Mouse (Mus musculus): ENCODE results near the gene Artn. TPM values are rescaled to one million over a fixed set of nuclear protein-coding genes. Genes with fewer than 3 reads are reported as not detected.
A peak's percentile ranks its signal among the peaks of the same experiment; 100 is the strongest.

Artn gene
- polyA plus RNA-seq, 1 experiment from 2014 or later: 2.8 TPM

GRCm38 (mm10) chr4:117917847-117918246, 11.7 kb downstream of the Artn start:
- Histone ChIP-seq H3K36me3 (ENCODE audit: insufficient read depth, low read length) (no peaks in the 10 kb centered on the region), H3K4me3 (replicated peaks; ENCODE audit: low read depth, low read length) (no peak overlapping the region), H3K4me2 (ENCODE audit: low read length) (no peak overlapping the region), H3K9ac (ENCODE audit: low read depth, low read length) (no peak overlapping the region), H3K9me3 (replicated peaks; ENCODE audit: low read length) (no peaks in the 10 kb centered on the region), H3K4me1 (replicated peaks; ENCODE audit: insufficient read depth, low read length) (peaks cover 14% of the 10 kb centered on the region), H3K27ac (no peak overlapping the region), H3K27me3 (ENCODE audit: insufficient read depth, low read length) (no peaks in the 10 kb centered on the region)
- DNase-seq (ENCODE audit: low spot score) (no peak), ATAC-seq (replicated peaks; ENCODE audit: low FRiP score, low read depth) (no peak)
- WGBS: 94% methylated on average over 4 of the region's 4 CpGs
- TF ChIP-seq CTCF (IDR thresholded peaks at IDR 0.05; ENCODE audit: low read depth): no peak

DNA sequence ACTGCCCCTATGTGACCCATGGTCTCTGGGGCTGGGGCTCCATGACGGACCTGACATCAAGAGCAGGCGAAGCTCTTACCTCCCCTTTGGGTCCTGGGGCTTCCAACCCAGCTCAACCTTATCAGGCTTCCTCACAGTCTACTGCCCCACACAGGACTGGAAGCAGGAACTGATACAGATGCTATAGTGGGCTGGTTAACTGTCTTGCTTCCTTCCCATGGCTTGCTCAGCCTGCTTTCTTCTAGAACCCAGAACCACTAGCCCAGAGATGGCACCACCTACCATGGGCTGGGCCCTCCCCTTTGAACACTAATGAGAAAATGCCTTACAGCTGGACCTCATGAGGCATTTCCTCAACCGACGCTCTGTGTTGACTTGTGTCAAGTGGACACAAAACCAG, 12.2 kb downstream of the Artn start:
- H3K27ac ChIP-seq: no peak overlapping the region
- 88% methylated on average over 4 of the region's 4 CpGs for WGBS
- DNase-seq (ENCODE audit: low spot score) (no peak), ATAC-seq (replicated peaks; ENCODE audit: low FRiP score, low read depth) (no peak)
- H3K36me3 ChIP-seq (ENCODE audit: insufficient read depth, low read length): no peaks in the 10 kb centered on the region
- H3K4me2 ChIP-seq (ENCODE audit: low read length): no peak overlapping the region
- no peaks in the 10 kb centered on the region for H3K9me3 ChIP-seq (replicated peaks; ENCODE audit: low read length)
- H3K27me3 ChIP-seq (ENCODE audit: insufficient read depth, low read length): no peaks in the 10 kb centered on the region
- H3K9ac ChIP-seq (ENCODE audit: low read depth, low read length): no peak overlapping the region
- TF ChIP-seq CTCF (IDR thresholded peaks at IDR 0.05; ENCODE audit: low read depth): no peak
- H3K4me3 ChIP-seq (replicated peaks; ENCODE audit: low read depth, low read length): no peak overlapping the region
- peaks cover 16% of the 10 kb centered on the region for H3K4me1 ChIP-seq (replicated peaks; ENCODE audit: insufficient read depth, low read length)

- no peak for DNase-seq (ENCODE audit: low spot score)
- no peaks in the 10 kb centered on the region for H3K9me3 ChIP-seq (replicated peaks; ENCODE audit: low read length)
- H3K27ac ChIP-seq: no peak overlapping the region
- H3K36me3 ChIP-seq (ENCODE audit: insufficient read depth, low read length): 0 out of 2 replicates have a peak, but pooled peaks cover 4% of the 10 kb centered on the region
- 66% methylated on average over 5 of the region's 5 CpGs for WGBS
- no peak overlapping the region for H3K4me3 ChIP-seq (replicated peaks; ENCODE audit: low read depth, low read length)
- no peak overlapping the region; the same call in 1 of the 2 replicates for H3K4me2 ChIP-seq (ENCODE audit: low read length)
- H3K9ac ChIP-seq (ENCODE audit: low read depth, low read length): no peak overlapping the region
- H3K27me3 ChIP-seq (ENCODE audit: insufficient read depth, low read length): no peaks in the 10 kb centered on the region
- H3K4me1 ChIP-seq (replicated peaks; ENCODE audit: insufficient read depth, low read length): peaks cover 16% of the 10 kb centered on the region
- ATAC-seq (replicated peaks; ENCODE audit: low FRiP score, low read depth): no peak
- no peak for TF ChIP-seq CTCF (IDR thresholded peaks at IDR 0.05; ENCODE audit: low read depth)
Observed at GRCm38 (mm10) chr4:117916386-117916785, 13.2 kb downstream of the Artn start.

GRCm38 (mm10) chr4:117915489-117916105, 14.0 kb downstream of the Artn start:
- no peak for TF ChIP-seq CTCF (IDR thresholded peaks at IDR 0.05; ENCODE audit: low read depth)
- peak overlapping the region; percentile 88 for H3K9ac ChIP-seq (ENCODE audit: low read depth, low read length)

GRCm38 (mm10) chr4:117914591-117915442, 14.7 kb downstream of the Artn start, which contains the start of gene Ipo13:
Gene Ipo13, minus strand, starts transcription at chr4:117914999.
- no peaks in the 10 kb centered on the region for H3K27me3 ChIP-seq (ENCODE audit: insufficient read depth, low read length)
- under 1% methylated on average over 54 of the region's 61 CpGs for WGBS
- peak within 1 kb of the TSS; percentile 78 for H3K4me3 ChIP-seq (replicated peaks; ENCODE audit: low read depth, low read length)
- peaks cover 8% of the 10 kb centered on the region; the same call in 1 of the 2 replicates for H3K36me3 ChIP-seq (ENCODE audit: insufficient read depth, low read length)
- peaks cover 16% of the 10 kb centered on the region for H3K4me1 ChIP-seq (replicated peaks; ENCODE audit: insufficient read depth, low read length)
- DNase-seq (ENCODE audit: low spot score) (peak; percentile 95), ATAC-seq (replicated peaks; ENCODE audit: low FRiP score, low read depth) (peak; percentile 93)
- peak within 1 kb of the TSS; percentile 88 for H3K27ac ChIP-seq
- H3K9me3 ChIP-seq (replicated peaks; ENCODE audit: low read length): no peaks in the 10 kb centered on the region
- H3K4me2 ChIP-seq (ENCODE audit: low read length): peak within 1 kb of the TSS; percentile 100
- peak within 1 kb of the TSS; percentile 88 for H3K9ac ChIP-seq (ENCODE audit: low read depth, low read length)
- TF ChIP-seq CTCF (IDR thresholded peaks at IDR 0.05; ENCODE audit: low read depth): peak; percentile 40

More at GRCm38 (mm10) chr4:117915489-117916105, 14.0 kb downstream of the Artn start:
- Histone ChIP-seq H3K4me3 (replicated peaks; ENCODE audit: low read depth, low read length) (peak overlapping the region; percentile 78), H3K27ac (peak overlapping the region; percentile 88; the same call in 1 of the 2 replicates), H3K4me2 (ENCODE audit: low read length) (peak overlapping the region; percentile 100), H3K36me3 (ENCODE audit: insufficient read depth, low read length) (peaks cover 8% of the 10 kb centered on the region; the same call in 1 of the 2 replicates), H3K27me3 (ENCODE audit: insufficient read depth, low read length) (no peaks in the 10 kb centered on the region), H3K9me3 (replicated peaks; ENCODE audit: low read length) (no peaks in the 10 kb centered on the region), H3K4me1 (replicated peaks; ENCODE audit: insufficient read depth, low read length) (peaks cover 16% of the 10 kb centered on the region)
- WGBS: 2% methylated on average over 19 of the region's 19 CpGs
- ATAC-seq (replicated peaks; ENCODE audit: low FRiP score, low read depth): peak; percentile 34; the same call in 1 of the 2 replicates
- peak; percentile 44 for DNase-seq (ENCODE audit: low spot score)

GRCm38 (mm10) chr4:117914031-117914430, 15.5 kb downstream of the Artn start:
- peak overlapping the region; percentile 88 for H3K9ac ChIP-seq (ENCODE audit: low read depth, low read length)
- no peaks in the 10 kb centered on the region for H3K27me3 ChIP-seq (ENCODE audit: insufficient read depth, low read length)
- 0 out of 2 replicates have a peak, but pooled peaks have one; percentile 3 for ATAC-seq (replicated peaks; ENCODE audit: low FRiP score, low read depth)
- peaks cover 16% of the 10 kb centered on the region for H3K4me1 ChIP-seq (replicated peaks; ENCODE audit: insufficient read depth, low read length)
- H3K27ac ChIP-seq: no peak overlapping the region
- H3K4me2 ChIP-seq (ENCODE audit: low read length): peak overlapping the region; percentile 100
- TF ChIP-seq CTCF (IDR thresholded peaks at IDR 0.05; ENCODE audit: low read depth): no peak
- peaks cover 8% of the 10 kb centered on the region; the same call in 1 of the 2 replicates for H3K36me3 ChIP-seq (ENCODE audit: insufficient read depth, low read length)
- no peaks in the 10 kb centered on the region for H3K9me3 ChIP-seq (replicated peaks; ENCODE audit: low read length)
- peak overlapping the region; percentile 78 for H3K4me3 ChIP-seq (replicated peaks; ENCODE audit: low read depth, low read length)
- WGBS: 14% methylated on average over 8 of the region's 8 CpGs
- no peak for DNase-seq (ENCODE audit: low spot score)
